Mouse (Mus musculus) liver, embryonic 14.5 days (tissue): ENCODE results near the gene Zic4.

ENCODE experiments used
- CTCF ChIP-seq: IDR thresholded peaks from 2 replicates; pipeline ENCODE4 v1.5.1; 2016; ENCODE audit warnings: antibody characterized with exemption, low read depth, control low read depth
- EP300 ChIP-seq: IDR thresholded peaks from 2 replicates; pipeline ENCODE4 v1.6.1; 2016; ENCODE audit warnings: antibody characterized with exemption, low read depth

DNA sequence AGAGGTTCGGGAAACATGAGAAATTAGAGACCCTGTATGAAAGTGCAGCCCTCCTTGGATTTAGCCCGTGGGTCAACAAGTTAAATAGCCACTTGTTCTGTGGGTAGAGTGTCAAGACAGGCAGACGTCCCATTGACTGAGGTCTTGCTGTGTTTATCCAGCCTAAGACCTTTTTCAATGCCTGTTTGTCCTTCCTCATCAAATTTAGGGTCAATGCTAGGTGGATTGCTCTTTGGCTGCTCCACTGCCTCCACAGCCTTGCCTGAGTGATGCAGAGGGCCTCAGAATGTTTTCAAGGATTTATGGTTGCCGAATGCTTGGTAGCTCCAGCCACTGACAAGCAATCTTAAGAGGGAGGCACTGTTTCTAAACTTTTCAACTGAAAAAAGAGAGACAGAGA lies 9.4 kb downstream of the Zic4 start:
- TF ChIP-seq CTCF, result no peak
- TF ChIP-seq EP300, result no peak
